Mouse (Mus musculus): Measurements from ENCODE around the gene Mnat1.
A peak's percentile ranks its signal among the peaks of the same experiment; 100 is the strongest.

The Mnat1 gene

GRCm38 (mm10) chr12:73232586-73232985 is 109.1 kb downstream of the Mnat1 start:
- no peak for DNase-seq (ENCODE audit: low spot score)

GRCm38 (mm10) chr12:73241960-73242359 is 118.4 kb downstream of the Mnat1 start:
- no peak for DNase-seq (ENCODE audit: low spot score)

GRCm38 (mm10) chr12:73245687-73246086 is 122.2 kb downstream of the Mnat1 start:
- no peak for DNase-seq (ENCODE audit: low spot score)

GRCm38 (mm10) chr12:73255006-73255405 is 131.5 kb downstream of the Mnat1 start:
- DNase-seq (ENCODE audit: low spot score), result no peak

- no peak for DNase-seq (ENCODE audit: low spot score)
Observed at GRCm38 (mm10) chr12:73259269-73259668, 135.8 kb downstream of the Mnat1 start.

- DNase-seq (ENCODE audit: low spot score), result no peak
Observed at GRCm38 (mm10) chr12:73260339-73260738, 136.8 kb downstream of the Mnat1 start.

- DNase-seq (ENCODE audit: low spot score), result no peak
Observed at GRCm38 (mm10) chr12:73265381-73265978, 142.0 kb downstream of the Mnat1 start.

GRCm38 (mm10) chr12:73266597-73266996 is 143.1 kb downstream of the Mnat1 start:
- no peak for DNase-seq (ENCODE audit: low spot score)

- no peak for DNase-seq (ENCODE audit: low spot score)
Observed at GRCm38 (mm10) chr12:73268497-73268896, 145.0 kb downstream of the Mnat1 start.

GRCm38 (mm10) chr12:73269531-73269930 is 146.0 kb downstream of the Mnat1 start:
- DNase-seq (ENCODE audit: low spot score), result no peak

- DNase-seq (ENCODE audit: low spot score), result no peak
Observed at GRCm38 (mm10) chr12:73269933-73270332, 146.4 kb downstream of the Mnat1 start.

- no peak for DNase-seq (ENCODE audit: low spot score)
Observed at GRCm38 (mm10) chr12:73274921-73275320, 151.4 kb downstream of the Mnat1 start.

- peak; percentile 88 for DNase-seq (ENCODE audit: low spot score)
Observed at GRCm38 (mm10) chr12:73286287-73287092, 163.0 kb downstream of the Mnat1 start, which contains the start of the genes Trmt5 and Slc38a6. Gene Trmt5, minus strand, starts transcription at chr12:73286710. Gene Slc38a6, plus strand, starts transcription at chr12:73286779.

GRCm38 (mm10) chr12:73287609-73288008 is 164.1 kb downstream of the Mnat1 start:
- no peak for DNase-seq (ENCODE audit: low spot score)

- DNase-seq (ENCODE audit: low spot score), result no peak
Observed at GRCm38 (mm10) chr12:73288626-73289025, 165.1 kb downstream of the Mnat1 start.

- no peak for DNase-seq (ENCODE audit: low spot score)
Observed at GRCm38 (mm10) chr12:73294884-73295283, 171.4 kb downstream of the Mnat1 start.

GRCm38 (mm10) chr12:73295505-73296140 is 172.1 kb downstream of the Mnat1 start:
- DNase-seq (ENCODE audit: low spot score), result no peak

GRCm38 (mm10) chr12:73298621-73299020 is 175.1 kb downstream of the Mnat1 start:
- DNase-seq (ENCODE audit: low spot score), result no peak

GRCm38 (mm10) chr12:73300531-73300930 is 177.0 kb downstream of the Mnat1 start:
- DNase-seq (ENCODE audit: low spot score), result no peak

GRCm38 (mm10) chr12:73304636-73305035 is 181.1 kb downstream of the Mnat1 start:
- DNase-seq (ENCODE audit: low spot score), result no peak

GRCm38 (mm10) chr12:73307750-73308149 is 184.2 kb downstream of the Mnat1 start:
- DNase-seq (ENCODE audit: low spot score), result no peak

GRCm38 (mm10) chr12:73308711-73309110 is 185.2 kb downstream of the Mnat1 start:
- DNase-seq (ENCODE audit: low spot score), result no peak

All from ovary, adult 18-20 months (tissue).